Mouse (Mus musculus) kidney, adult 9 months (tissue): ENCODE results near the gene Prkd1.
A peak's percentile ranks its signal among the peaks of the same experiment; 100 is the strongest.
"Not testable (repeated sequence)": the region's sequence is repeated elsewhere in the genome, so short reads cannot be mapped to it uniquely, and the experiment has no call there.

Experiments
- DNase-seq: peaks from one replicate; pipeline ENCODE4 v3.0.0; 2022

Prkd1 gene

GRCm38 (mm10) chr12:50648671-50649541 lies at the start of gene Prkd1:
Gene Prkd1, minus strand, starts transcription at chr12:50649098.
- peak; percentile 63 for DNase-seq

- peak; percentile 45 for DNase-seq
Measured at GRCm38 (mm10) chr12:50697492-50697891, 48.6 kb upstream of the Prkd1 start.

GRCm38 (mm10) chr12:50648176-50648670 lies 675 bp downstream of the Prkd1 start:
- DNase-seq: peak; percentile 26

GRCm38 (mm10) chr12:50646857-50647256 lies 2.0 kb downstream of the Prkd1 start:
- DNase-seq: no peak

GRCm38 (mm10) chr12:50642671-50643070 lies 6.2 kb downstream of the Prkd1 start:
- DNase-seq: no peak

- DNase-seq: no peak
Measured at GRCm38 (mm10) chr12:50640171-50640570, 8.7 kb downstream of the Prkd1 start.

- peak; percentile 5 for DNase-seq
Measured at GRCm38 (mm10) chr12:50634436-50634835, 14.5 kb downstream of the Prkd1 start.

GRCm38 (mm10) chr12:50626100-50626499 lies 22.8 kb downstream of the Prkd1 start:
- DNase-seq: not testable (repeated sequence)

- DNase-seq: no peak
Measured at GRCm38 (mm10) chr12:50624175-50624574, 24.7 kb downstream of the Prkd1 start.

GRCm38 (mm10) chr12:50615852-50616251 lies 33.0 kb downstream of the Prkd1 start:
- no peak for DNase-seq

- DNase-seq: no peak
Measured at GRCm38 (mm10) chr12:50614341-50614740, 34.6 kb downstream of the Prkd1 start.

GRCm38 (mm10) chr12:50606703-50607500 lies 42.0 kb downstream of the Prkd1 start:
- peak; percentile 6 for DNase-seq

GRCm38 (mm10) chr12:50599370-50599769 lies 49.5 kb downstream of the Prkd1 start:
- DNase-seq: no peak

- no peak for DNase-seq
Measured at GRCm38 (mm10) chr12:50598053-50598988, 50.6 kb downstream of the Prkd1 start.

GRCm38 (mm10) chr12:50597467-50597866 lies 51.4 kb downstream of the Prkd1 start:
- DNase-seq: no peak

GRCm38 (mm10) chr12:50595777-50596176 lies 53.1 kb downstream of the Prkd1 start:
- no peak for DNase-seq

GRCm38 (mm10) chr12:50594506-50594905 lies 54.4 kb downstream of the Prkd1 start:
- DNase-seq: no peak

- no peak for DNase-seq
Measured at GRCm38 (mm10) chr12:50593481-50593880, 55.4 kb downstream of the Prkd1 start.

GRCm38 (mm10) chr12:50588137-50588761 lies 60.6 kb downstream of the Prkd1 start:
- no peak for DNase-seq

- DNase-seq: no peak
Measured at GRCm38 (mm10) chr12:50565198-50565597, 83.7 kb downstream of the Prkd1 start.

- DNase-seq: no peak
Measured at GRCm38 (mm10) chr12:50560536-50560935, 88.4 kb downstream of the Prkd1 start.

- peak; percentile 28 for DNase-seq
Measured at GRCm38 (mm10) chr12:50558231-50558630, 90.7 kb downstream of the Prkd1 start.
